Mouse (Mus musculus): ENCODE data around the gene Tnfrsf22. TPM values are rescaled to one million over a fixed set of nuclear protein-coding genes. Genes with fewer than 3 reads are reported as not detected.
A peak's percentile ranks its signal among the peaks of the same experiment; 100 is the strongest.
"Not testable (repeated sequence)": the region's sequence is repeated elsewhere in the genome, so short reads cannot be mapped to it uniquely, and the experiment has no call there.

Gene Tnfrsf22
- total RNA-seq (2021), result 1 to 10 TPM; 2.5 to 2.9 TPM
- long read RNA-seq, experiment 1, result 0 reads
- long read RNA-seq, experiment 2, result 0 reads

DNA sequence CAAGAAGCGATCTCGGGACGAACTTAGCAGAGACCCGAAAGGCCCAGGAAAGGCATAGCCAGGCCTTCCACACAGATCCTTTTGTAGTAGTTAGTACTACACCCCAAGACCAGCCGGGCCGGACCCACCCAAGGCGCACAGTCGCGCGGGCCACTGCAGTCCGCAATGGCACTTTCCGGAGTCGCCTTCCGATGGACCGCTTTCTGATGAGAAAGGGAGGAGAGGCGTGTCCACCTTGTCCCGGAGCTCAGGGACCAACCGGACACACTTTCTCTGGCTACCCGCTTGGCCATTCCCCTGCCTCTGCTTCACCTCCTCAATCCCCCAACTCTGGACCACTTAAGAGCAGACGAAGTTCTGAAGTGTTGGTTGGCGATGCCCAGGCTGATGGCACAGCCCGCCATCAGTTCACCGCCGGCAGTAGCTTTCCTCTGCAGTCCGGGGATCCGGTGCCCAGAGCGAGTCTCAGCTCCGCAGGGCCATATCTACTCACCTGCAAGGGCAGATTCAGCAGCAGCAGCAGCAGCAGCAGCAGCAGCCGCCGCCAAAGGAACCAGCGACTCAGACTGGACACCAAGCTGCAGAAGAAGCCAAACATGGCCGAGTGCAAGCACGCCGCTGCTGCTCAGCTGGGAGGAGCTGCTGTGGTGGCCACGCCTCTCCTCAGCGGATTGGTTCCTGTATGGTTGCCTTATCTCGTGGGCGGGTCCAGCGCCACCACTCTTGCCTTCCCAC is at the start of gene Tnfrsf22:
Tnfrsf22 (minus strand) TSS at position 628 of the 735 bp plus-strand sequence.
- peak; percentile 77 to 80 for DNase-seq
- intact Hi-C loops (cut with DNase I), result loop anchor here (1.0 kb wide), 1 partner anchor 36 kb away; the partner anchor contains the start of gene Tnfrsf23

DNA sequence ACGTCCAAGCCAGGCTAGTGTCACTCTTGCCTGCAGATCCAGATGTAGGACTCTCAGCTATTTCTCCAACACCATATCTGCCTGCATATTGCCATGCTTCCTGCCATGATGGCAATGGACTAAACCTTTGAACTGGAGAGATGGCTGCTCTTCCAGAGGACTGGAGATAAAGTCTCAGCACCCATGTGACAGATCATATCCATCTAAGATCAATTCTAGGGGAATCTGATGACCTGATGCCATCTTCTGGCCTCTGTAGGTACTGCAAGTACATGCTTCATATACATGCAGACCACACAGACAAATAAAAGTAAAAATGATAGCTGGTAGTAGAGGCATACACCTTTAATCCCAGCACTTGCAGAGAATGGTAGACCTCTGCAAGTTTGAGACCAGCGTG is 46.7 kb upstream of the Tnfrsf22 start:
- DNase-seq, result peak in 1 of 2 experiments; percentile 54
- intact Hi-C loops (cut with DNase I), result loop anchor here (1.0 kb wide), 1 partner anchor 112 kb away; no protein-coding TSS in a partner anchor

DNA sequence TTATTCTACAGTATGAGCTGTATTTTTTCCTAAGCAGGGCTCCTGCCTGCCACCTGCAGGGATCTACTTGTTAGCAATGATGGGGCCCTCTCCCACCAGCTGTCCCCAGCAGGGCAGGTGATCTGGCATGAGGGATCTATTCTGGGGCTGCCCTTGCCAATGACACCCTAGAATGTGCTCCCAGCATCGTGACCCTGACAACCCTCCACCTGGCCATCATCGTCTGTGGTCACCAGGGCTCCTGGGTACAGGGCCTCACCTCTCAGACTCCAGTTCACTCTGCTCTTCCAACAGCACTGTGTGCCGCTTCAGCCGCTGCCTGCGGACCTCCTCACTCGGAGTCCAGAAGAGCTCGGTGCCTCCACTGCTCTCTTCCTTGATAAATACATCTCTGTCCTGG is 45.1 kb upstream of the Tnfrsf22 start:
- intact Hi-C loops (cut with DNase I), result no loop called here
- no peak for DNase-seq

DNA sequence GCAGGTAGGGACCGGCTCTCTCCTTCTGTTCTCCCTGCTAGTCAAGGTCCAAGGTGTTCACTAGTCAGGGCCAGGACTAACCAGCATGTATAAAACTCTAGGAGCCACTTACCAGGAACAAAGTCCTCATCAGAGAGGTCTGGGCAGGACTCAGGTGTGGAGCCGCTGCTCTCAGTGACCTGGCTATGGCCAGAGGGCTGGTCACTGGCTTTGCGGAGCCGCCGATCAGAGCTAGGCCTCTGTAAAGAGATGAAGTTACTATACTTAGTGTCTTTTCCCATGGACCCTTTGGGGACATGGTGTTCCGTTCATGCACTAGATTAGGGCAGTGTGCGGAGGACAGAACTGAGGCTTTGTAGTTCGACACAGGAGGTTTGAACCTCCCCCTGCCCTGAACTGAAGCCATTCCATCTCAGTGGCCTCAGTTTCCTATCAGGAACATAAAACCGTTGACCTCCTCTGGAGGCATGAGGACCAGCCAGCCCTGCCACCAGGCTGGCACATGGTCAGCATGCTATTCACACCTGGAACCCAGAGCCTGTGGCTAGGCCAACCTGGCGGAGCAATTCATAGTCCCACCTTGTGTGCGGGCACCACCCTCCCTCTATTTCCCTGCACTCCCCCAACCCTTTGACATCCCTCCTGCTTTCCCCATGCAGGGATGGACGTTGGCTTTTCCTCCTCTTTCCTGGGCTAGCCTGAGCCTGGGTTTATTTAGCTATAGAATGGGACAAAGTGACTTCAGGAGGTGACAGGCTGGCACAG is 43.5 kb upstream of the Tnfrsf22 start:
- DNase-seq, result no peak
- intact Hi-C loops (cut with DNase I), result no loop called here

DNA sequence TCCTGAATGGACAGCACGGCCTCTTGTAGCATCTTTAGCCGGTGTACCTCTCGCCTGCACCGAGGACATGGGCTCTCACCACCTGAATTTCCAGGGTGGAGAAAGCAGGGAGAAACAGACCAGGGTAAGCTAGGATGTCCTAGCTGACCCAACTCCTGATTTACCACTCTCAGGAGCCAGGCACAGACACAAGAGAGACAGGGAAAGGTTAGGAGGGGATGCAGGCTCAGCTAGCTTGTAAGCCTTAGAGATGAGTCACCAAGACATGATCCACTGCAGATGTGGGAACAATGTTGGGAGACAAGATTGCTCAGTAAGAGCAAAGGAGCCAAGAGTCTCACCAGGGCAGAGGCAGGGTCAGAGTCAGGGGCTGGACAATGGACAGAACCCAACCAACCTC is 42.4 kb upstream of the Tnfrsf22 start:
- no peak for DNase-seq
- intact Hi-C loops (cut with DNase I), result no loop called here

DNA sequence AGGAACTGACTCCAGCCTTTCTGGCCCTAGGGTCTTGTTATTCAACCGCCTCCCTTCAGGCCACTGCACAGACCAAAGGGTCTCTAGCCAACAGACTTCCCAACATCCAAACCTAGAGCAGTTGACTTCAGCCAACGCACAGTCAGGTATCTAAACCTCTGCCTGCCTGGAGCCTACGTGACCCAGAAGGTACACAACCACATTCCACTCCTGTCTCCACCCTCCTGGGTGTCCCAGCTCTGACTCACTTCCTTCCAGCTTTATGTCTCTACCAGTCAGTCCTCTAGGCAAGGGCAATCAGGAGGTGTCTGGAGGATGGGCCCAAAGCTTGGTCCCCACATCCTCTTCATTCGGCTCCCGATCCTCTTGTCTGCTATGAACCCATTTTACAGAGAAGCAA is 41.7 kb upstream of the Tnfrsf22 start:
- DNase-seq, result no peak
- intact Hi-C loops (cut with DNase I), result no loop called here

DNA sequence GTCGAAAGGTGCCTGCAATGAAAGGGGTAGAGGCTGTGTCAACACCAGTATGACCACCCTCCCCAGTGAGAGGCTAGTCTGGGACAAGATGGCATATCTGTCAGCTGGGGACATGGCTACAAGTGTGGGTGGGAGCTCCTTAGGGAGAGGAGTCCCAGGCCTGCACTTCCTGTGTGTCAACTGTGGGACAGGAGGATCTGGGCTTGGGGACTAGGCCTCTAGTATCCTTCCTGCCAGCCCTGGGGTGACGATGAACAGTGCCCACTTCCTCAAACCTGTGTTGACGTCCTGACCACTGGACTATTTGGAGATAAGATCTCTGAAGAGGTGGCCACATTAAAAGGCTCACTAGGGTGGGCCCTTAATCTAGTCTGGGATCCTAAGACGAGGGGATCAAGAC is 40.5 kb upstream of the Tnfrsf22 start:
- intact Hi-C loops (cut with DNase I), result no loop called here
- no peak for DNase-seq

DNA sequence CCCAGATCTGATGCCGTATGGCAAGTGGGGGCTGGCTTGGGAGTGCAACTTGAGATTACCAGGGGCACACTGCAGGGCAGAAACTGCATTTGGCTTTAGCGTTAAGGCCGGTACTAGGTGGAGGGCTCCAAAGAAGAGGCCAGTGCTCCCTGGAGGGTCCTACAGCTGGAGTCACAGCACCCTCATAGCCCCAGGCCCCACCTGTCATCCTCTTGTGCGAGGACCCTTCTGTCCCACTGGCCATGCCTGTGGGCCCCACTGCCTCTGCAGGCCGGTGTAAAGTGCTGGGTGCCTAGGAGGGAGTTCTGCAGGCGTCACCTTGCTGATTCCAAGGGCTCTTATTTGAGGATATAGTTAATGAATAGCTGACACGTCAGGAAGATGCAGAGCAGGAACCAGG is 40.0 kb upstream of the Tnfrsf22 start:
- intact Hi-C loops (cut with DNase I), result no loop called here
- no peak for DNase-seq

DNA sequence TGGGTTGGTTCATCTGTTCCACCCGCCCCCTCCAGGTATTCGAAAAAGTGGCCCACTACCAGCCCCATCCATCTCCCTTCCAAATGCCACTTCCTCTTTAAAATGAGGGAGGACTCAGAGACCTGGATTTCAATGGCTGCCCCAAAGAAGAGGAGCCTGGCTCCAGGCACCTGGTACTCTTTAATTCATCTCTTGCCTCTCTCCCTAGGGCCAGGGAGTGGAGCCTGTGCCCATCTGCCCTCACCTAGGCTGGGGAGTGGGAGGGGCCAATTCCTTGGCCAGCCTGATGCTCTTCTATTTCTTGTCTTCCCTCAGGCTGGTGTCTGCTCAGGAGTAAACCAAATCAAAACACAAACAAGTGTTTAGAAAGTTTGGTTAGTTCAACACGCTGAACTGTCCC is 37.2 kb upstream of the Tnfrsf22 start:
- DNase-seq; intact Hi-C loops (cut with DNase I): not testable (repeated sequence)

DNA sequence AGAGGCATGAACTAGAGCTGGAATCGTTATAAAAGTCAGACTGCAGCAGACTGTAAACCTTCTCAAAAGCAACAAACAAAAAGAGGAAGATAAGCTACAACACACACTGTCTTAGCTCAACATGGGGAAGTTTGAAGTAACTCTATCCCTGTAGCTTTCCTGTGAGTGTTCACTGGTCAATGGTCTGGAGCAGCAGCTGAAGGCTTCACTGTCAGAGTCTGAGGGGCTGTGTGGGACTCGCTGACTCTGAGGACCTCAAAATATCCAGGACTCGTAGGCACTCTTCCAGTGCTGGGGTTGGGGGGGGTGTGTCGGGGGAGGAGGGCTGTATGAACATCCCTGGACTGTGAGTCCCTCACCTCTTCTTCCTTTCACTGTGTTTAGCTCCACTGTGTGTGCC is 36.7 kb upstream of the Tnfrsf22 start:
- DNase-seq; intact Hi-C loops (cut with DNase I): not testable (repeated sequence)

DNA sequence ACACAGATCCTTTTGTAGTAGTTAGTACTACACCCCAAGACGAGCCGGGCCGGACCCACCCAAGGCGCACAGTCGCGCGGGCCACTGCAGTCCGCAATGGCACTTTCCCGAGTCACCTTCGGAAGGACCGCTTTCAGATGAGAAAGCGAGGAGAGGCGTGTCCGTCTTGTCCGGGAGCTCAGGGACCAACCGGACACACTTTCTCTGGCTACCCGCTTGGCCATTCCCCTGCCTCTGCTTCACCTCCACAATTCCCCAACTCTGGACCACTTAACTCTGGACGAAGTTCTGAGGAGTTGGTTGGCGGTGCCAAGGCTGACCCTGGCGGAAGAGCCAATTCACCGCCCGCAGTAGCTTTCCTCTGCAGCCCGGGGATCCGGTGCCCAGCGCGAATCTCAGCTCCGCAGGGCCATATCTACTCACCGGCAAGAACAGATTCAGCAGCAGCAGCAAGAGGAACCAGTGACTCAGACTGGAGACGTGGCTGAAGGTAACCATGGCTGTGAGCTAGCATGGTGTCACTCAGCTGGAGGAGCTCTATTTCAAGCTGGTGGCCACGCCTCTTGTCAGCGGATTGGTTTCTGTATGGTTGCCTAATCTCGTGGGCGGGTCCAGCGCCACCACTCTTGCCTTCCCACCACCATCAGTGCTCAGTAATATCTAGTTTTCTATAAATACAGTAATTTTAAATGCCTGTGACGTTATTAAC is 36.1 kb upstream of the Tnfrsf22 start, which contains the start of gene Tnfrsf23:
Tnfrsf23 (minus strand) TSS at position 514 of the 709 bp plus-strand sequence.
- peak; percentile 71 to 74 for DNase-seq
- intact Hi-C loops (cut with DNase I), result loop anchor here (1.0 kb wide), 1 partner anchor 36 kb away; the partner anchor contains the start of gene Tnfrsf22

DNA sequence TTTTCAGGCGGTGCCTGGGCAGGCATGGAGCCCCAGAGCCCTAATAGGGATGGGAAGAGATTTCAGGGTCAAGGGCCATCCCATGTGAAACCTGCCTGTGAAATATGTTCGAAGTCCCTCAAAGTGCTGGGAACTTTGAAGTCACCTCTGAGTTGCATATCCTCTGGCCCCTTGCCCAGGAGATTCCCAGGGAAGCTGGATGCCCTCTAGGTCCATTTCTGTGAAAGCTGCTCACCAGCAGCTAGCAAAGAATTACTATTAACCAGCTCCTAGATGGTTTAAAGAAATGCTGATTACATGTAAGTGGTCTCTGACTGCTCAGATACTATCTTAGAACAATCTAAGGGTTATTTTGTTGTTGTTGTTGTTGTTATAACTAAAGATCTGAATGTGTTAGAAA is 35.1 kb upstream of the Tnfrsf22 start:
- intact Hi-C loops (cut with DNase I); DNase-seq: not testable (repeated sequence)

DNA sequence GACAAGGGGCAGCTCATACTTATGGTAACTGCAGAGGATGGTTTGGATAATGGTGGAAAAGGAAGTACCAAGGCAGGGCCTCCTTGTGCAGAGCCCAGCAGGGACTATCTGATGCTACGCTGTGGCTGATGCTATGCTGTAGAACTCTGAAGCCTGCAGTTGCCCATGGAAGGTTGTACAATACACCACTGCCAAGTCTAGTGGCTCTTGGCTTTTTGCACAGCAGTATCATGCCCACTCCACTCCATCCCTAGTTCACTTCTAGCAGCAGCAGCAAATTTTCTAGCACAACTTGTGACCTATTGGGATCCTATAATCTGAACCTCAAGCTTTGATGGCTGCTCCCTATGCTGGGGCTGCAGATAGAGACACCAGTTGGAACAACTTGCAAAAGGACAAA is 32.1 kb upstream of the Tnfrsf22 start:
- no peak for DNase-seq
- intact Hi-C loops (cut with DNase I), result loop anchor here (2.0 kb wide), 1 partner anchor 39 kb away; no protein-coding TSS in a partner anchor

DNA sequence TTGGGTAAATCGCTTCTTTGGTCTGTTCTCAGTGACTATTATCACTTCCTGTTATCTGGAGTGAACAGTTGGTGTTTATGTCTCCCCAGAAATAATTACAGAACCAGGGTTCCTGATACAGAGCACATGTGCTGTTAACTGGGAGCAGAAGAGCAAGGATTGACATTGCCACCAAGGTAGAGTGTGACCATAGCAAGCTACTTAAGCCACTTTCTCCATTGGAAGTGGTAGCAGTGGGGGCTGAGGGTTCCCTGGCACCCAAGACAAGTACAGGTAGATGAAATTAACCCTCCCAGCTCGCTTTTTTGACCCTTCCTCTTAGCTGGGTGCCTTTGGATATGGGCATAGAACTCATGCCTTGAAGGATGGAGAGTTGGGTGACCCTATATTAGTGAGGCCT is 31.4 kb upstream of the Tnfrsf22 start:
- DNase-seq, result not testable (repeated sequence)
- intact Hi-C loops (cut with DNase I), result loop anchor here (2.0 kb wide), 1 partner anchor 38 kb away; no protein-coding TSS in a partner anchor

DNA sequence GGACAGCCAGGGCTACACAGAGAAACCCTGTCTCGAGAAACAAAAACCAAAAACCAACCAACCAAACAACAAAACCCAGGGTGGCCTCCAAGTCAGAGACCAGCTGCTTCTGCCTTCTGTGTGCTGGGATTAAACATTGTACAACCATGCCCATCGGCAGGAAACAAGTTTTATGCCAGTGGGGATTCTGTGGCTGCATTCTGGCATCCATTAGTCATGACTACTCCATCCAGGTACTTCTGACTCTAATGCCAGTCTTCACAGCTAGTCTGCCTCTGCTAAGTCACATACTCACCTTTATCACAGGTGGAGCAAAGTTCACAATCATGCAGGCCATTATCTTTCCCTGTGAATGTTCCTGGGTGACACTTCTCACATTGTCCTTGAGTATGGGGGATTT is 30.2 kb upstream of the Tnfrsf22 start:
- intact Hi-C loops (cut with DNase I), result loop anchor here (2.0 kb wide), 1 partner anchor 37 kb away; no protein-coding TSS in a partner anchor
- not testable (repeated sequence) for DNase-seq

DNA sequence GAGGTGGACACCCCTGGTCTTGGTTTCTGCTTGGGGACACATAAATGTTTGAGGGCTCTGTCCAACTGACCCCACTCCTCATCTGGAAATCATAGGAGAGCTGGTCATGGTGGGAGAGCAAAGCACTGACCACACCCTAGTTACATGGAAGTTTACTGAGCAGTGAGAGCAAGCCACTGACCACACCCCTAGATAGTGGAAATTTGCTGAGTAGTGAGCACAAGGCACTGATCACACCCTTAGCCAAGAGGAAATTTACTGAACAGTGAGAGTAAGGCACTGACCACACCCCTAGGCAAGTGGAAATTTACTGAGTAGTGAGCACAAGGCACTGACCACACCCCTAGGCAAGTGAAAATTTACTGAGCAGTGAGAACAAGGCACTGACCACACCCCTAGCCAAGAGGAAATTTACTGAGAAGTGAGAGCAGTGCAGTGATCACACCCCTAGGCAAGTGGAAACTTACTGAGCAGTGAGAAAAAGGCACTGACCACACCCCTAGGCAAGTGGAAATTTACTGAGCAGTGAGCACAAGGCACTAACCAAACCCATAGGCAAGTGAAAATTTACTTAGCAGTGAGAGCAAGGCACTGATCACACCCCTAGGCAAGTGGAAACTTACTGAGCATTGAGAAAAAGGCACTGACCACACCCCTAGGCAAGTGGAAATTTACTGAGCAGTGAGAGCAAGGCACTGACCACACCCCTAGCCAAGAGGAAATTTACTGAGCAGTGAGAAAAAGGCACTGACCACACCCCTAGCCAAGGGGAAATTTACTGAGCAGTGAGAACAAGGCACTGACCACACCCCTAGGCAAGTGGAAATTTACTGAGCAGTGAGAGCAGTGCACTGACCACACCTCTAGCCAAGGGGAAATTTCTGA is 17.2 kb upstream of the Tnfrsf22 start:
- no peak for DNase-seq
- intact Hi-C loops (cut with DNase I), result no loop called here

DNA sequence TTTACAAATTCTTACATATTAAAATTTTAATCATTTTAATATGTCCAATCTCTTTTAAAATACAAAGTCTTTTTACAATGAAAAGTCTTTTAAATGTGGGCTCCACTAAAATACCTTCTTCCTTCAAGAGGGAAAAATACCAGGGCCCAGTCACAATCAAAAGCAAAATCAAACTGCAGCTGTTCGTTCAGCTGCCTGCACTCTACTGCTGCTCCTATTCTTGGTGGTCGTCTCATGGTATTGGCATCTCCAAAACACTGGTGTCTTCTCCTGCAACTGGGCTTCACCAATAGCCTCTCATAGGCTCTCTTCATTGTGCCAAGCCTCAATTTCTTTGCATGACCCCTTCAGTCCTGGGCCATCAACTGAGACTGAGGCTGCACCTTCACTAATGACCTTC is 14.0 kb upstream of the Tnfrsf22 start:
- intact Hi-C loops (cut with DNase I), result no loop called here
- DNase-seq, result no peak

DNA sequence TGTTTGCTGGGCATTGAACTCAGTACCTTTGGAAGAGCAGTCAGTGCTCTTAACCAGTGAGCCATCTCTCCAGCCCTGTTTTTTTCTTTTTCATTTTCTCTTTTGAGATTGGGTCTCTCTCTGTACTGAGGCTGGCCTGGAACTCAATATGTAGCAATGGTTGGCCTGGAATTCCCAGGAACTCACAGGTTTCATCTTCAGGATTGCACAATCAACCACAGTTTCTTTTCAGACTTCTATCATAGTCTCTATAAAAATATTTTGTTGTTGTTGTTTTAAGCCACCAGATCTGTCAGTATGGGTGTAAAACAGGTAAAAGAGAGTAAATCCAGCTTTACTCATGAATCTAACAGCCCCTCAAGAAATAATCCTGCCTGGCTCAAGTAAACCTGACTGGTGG is 11.3 kb upstream of the Tnfrsf22 start:
- DNase-seq, result no peak
- intact Hi-C loops (cut with DNase I), result no loop called here

DNA sequence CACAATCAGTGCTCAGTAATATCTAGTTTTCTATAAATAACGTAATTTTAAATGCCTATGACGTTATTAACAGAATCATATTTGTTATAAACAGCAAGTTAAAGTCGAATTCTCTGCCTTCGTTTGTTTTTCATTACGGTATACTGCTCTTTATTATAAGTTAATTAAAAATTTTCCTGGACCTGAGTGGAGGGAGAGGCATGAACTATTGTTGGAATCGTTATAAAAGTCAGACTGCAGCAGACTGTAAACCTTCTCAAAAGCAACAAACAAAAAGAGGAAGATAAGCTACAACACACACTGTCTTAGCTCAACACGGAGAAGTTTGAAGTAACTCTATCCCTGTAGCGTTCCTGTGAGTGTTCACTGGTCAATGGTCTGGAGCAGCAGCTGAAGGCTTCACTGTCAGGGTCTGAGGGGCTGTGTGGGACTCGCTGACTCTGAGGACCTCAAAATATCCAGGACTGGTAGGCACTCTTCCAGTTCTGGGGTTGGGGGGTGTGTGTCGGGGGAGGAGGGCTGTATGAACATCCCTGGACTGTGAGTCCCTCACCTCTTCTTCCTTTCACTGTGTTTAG is 397 bp upstream of the Tnfrsf22 start:
- intact Hi-C loops (cut with DNase I), result loop anchor here (1.0 kb wide), 1 partner anchor 35 kb away; the partner anchor contains the start of gene Tnfrsf23
- not testable (repeated sequence) for DNase-seq
